Mouse (Mus musculus): Measurements from ENCODE around the gene Egr4. TPM values are rescaled to one million over a fixed set of nuclear protein-coding genes. Genes with fewer than 3 reads are reported as not detected.
A peak's percentile ranks its signal among the peaks of the same experiment; 100 is the strongest.

Egr4 gene
- polyA plus RNA-seq, 1 experiment from 2014 or later = not detected

- H3K27me3 ChIP-seq (ENCODE audit: insufficient read depth, low read length) = peaks cover 34% of the 10 kb centered on the region
- H3K9me3 ChIP-seq (ENCODE audit: low read depth, low read length) = no peaks in the 10 kb centered on the region
- 49% methylated on average over 5 of the region's 5 CpGs for WGBS
Observed at GRCm38 (mm10) chr6:85518091-85518693, 4.8 kb upstream of the Egr4 start.

GRCm38 (mm10) chr6:85515941-85516340, 2.6 kb upstream of the Egr4 start:
- Histone ChIP-seq H3K9me3 (ENCODE audit: low read depth, low read length) (no peaks in the 10 kb centered on the region), H3K36me3 (ENCODE audit: insufficient read depth) (no peaks in the 10 kb centered on the region), H3K4me2 (no peak overlapping the region), H3K4me1 (ENCODE audit: insufficient read depth) (no peaks in the 10 kb centered on the region), H3K27ac (ENCODE audit: low read depth) (no peak overlapping the region), H3K27me3 (ENCODE audit: insufficient read depth, low read length) (peaks cover 57% of the 10 kb centered on the region), H3K4me3 (ENCODE audit: low read depth, low read length) (no peak overlapping the region), H3K9ac (no peak overlapping the region)
- WGBS = 74% methylated on average over 4 of the region's 4 CpGs
- no peak for ATAC-seq (ENCODE audit: insufficient read depth)
- TF ChIP-seq CTCF (IDR thresholded peaks at IDR 0.05; ENCODE audit: low read depth) = no peak
- no peak for DNase-seq

More at GRCm38 (mm10) chr6:85518091-85518693, 4.8 kb upstream of the Egr4 start:
- Histone ChIP-seq H3K4me1 (ENCODE audit: insufficient read depth) (no peaks in the 10 kb centered on the region), H3K27ac (ENCODE audit: low read depth) (no peak overlapping the region), H3K4me2 (no peak overlapping the region), H3K4me3 (ENCODE audit: low read depth, low read length) (no peak overlapping the region), H3K9ac (no peak overlapping the region), H3K36me3 (ENCODE audit: insufficient read depth) (no peaks in the 10 kb centered on the region)
- DNase-seq = no peak
- TF ChIP-seq CTCF (IDR thresholded peaks at IDR 0.05; ENCODE audit: low read depth) = no peak
- no peak for ATAC-seq (ENCODE audit: insufficient read depth)

- WGBS = under 1% methylated on average over 70 of the region's 90 CpGs
- Histone ChIP-seq H3K36me3 (ENCODE audit: insufficient read depth) (no peaks in the 10 kb centered on the region), H3K4me2 (peak overlapping the region; percentile 74), H3K4me3 (ENCODE audit: low read depth, low read length) (peak overlapping the region; percentile 40), H3K9me3 (ENCODE audit: low read depth, low read length) (no peaks in the 10 kb centered on the region), H3K4me1 (ENCODE audit: insufficient read depth) (no peaks in the 10 kb centered on the region), H3K27me3 (ENCODE audit: insufficient read depth, low read length) (peaks cover 75% of the 10 kb centered on the region), H3K9ac (no peak overlapping the region), H3K27ac (ENCODE audit: low read depth) (no peak overlapping the region)
- no peak for TF ChIP-seq CTCF (IDR thresholded peaks at IDR 0.05; ENCODE audit: low read depth)
- peak; percentile 55 for ATAC-seq (ENCODE audit: insufficient read depth)
- DNase-seq = no peak
Observed at GRCm38 (mm10) chr6:85512577-85513530, 535 bp downstream of the Egr4 start.

DNA sequence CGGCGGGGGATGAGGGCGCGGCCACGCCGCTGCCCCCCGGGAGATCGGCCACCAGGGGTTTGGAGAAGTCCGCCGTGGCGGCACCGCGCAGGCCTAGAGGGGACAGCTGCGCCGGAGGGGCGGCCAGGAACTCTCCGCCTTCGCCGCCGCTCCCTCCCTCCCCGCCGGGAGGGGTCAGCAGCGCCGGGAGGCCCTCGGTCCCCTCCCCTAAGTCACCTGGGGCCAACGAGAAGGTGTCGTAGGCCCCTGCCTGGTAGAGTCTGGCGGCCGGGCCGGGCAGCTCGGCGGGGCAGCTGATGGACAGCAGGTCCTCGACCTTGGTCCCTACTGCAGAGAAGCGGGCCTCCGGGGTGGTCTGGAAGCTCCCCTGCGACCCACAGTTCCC, 1.3 kb downstream of the Egr4 start:
- Histone ChIP-seq H3K4me3 (ENCODE audit: low read depth, low read length) (peak overlapping the region; percentile 40), H3K36me3 (ENCODE audit: insufficient read depth) (no peaks in the 10 kb centered on the region), H3K9me3 (ENCODE audit: low read depth, low read length) (no peaks in the 10 kb centered on the region), H3K9ac (no peak overlapping the region), H3K4me1 (ENCODE audit: insufficient read depth) (no peaks in the 10 kb centered on the region), H3K27me3 (ENCODE audit: insufficient read depth, low read length) (peaks cover 75% of the 10 kb centered on the region), H3K4me2 (peak overlapping the region; percentile 42), H3K27ac (ENCODE audit: low read depth) (no peak overlapping the region)
- no peak for DNase-seq
- TF ChIP-seq CTCF (IDR thresholded peaks at IDR 0.05; ENCODE audit: low read depth) = no peak
- WGBS = under 1% methylated on average over 35 of the region's 36 CpGs
- ATAC-seq (ENCODE audit: insufficient read depth) = no peak

- DNase-seq = peak; percentile 77
- peak; percentile 44; the same call in 1 of the 2 replicates for ATAC-seq (ENCODE audit: insufficient read depth)
- WGBS = under 1% methylated on average over 88 of the region's 88 CpGs
- H3K4me1 ChIP-seq (ENCODE audit: insufficient read depth) = no peaks in the 10 kb centered on the region
- TF ChIP-seq CTCF (IDR thresholded peaks at IDR 0.05; ENCODE audit: low read depth) = no peak
- H3K4me2 ChIP-seq = peak overlapping the region; percentile 42
- peak overlapping the region; percentile 40 for H3K4me3 ChIP-seq (ENCODE audit: low read depth, low read length)
- no peaks in the 10 kb centered on the region for H3K9me3 ChIP-seq (ENCODE audit: low read depth, low read length)
- no peak overlapping the region for H3K9ac ChIP-seq
- H3K27ac ChIP-seq (ENCODE audit: low read depth) = no peak overlapping the region
- no peaks in the 10 kb centered on the region for H3K36me3 ChIP-seq (ENCODE audit: insufficient read depth)
- H3K27me3 ChIP-seq (ENCODE audit: insufficient read depth, low read length) = peaks cover 73% of the 10 kb centered on the region
Observed at GRCm38 (mm10) chr6:85511286-85512055, 1.9 kb downstream of the Egr4 start.

DNA sequence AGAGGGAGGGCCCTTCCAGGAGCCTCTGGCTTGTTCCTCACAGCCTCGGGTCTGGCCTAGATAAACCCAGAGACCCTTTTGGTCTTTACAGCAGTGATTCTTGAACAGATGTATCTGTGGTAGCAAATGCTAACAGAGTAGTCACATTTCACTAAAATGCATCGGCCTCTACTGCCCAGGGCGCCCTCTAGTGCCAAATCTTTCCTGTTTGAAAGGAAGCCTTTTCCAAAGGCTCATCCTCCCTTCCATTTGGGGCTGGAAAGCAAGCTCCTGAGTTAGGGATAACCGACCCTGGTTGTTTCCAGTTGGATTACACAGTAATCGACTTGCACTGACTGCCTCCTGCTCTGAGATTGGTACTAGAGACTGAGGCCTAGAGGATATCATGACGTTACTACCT, 2.9 kb downstream of the Egr4 start:
- H3K4me2 ChIP-seq = no peak overlapping the region
- WGBS = 3% methylated on average over 6 of the region's 6 CpGs
- H3K9me3 ChIP-seq (ENCODE audit: low read depth, low read length) = no peaks in the 10 kb centered on the region
- DNase-seq (peak; percentile 79), ATAC-seq (ENCODE audit: insufficient read depth) (no peak)
- no peaks in the 10 kb centered on the region for H3K4me1 ChIP-seq (ENCODE audit: insufficient read depth)
- no peak overlapping the region for H3K9ac ChIP-seq
- TF ChIP-seq CTCF (IDR thresholded peaks at IDR 0.05; ENCODE audit: low read depth) = peak; percentile 58
- H3K36me3 ChIP-seq (ENCODE audit: insufficient read depth) = no peaks in the 10 kb centered on the region
- no peak overlapping the region for H3K4me3 ChIP-seq (ENCODE audit: low read depth, low read length)
- H3K27ac ChIP-seq (ENCODE audit: low read depth) = no peak overlapping the region
- H3K27me3 ChIP-seq (ENCODE audit: insufficient read depth, low read length) = peaks cover 63% of the 10 kb centered on the region

All from lung, embryonic 14.5 days (tissue).